In genomic region chr6:134566818-134567485, GRCm38 (mm10) we compare ENCODE assay signal across 8 mouse cellular contexts. TPM values are rescaled to one million over a fixed set of nuclear protein-coding genes. Genes with fewer than 3 reads are reported as not detected.
DNase-seq lines count a peak whose midpoint lies in the region; ATAC-seq lines count a peak whose summit lies in the region.

Gene Lrp6 (minus strand): TSS chr6:134566965.

- no peaks in the 10 kb centered on the region for H3K27me3 ChIP-seq in forebrain, embryonic 11.5 days (ENCODE audit: control insufficient read depth, insufficient read depth, low read length)
- H3K27me3 ChIP-seq in heart, embryonic 15.5 days: no peaks in the 10 kb centered on the region
- H3K27me3 ChIP-seq in liver, embryonic 13.5 days: no peaks in the 10 kb centered on the region
- H3K27me3 ChIP-seq in stomach, embryonic 14.5 days (ENCODE audit: control insufficient read depth, insufficient read depth, low read length): no peaks in the 10 kb centered on the region

- peaks cover 2% of the 10 kb centered on the region; the same call in 1 of the 2 replicates for H3K4me1 ChIP-seq in forebrain, embryonic 11.5 days (replicated peaks; ENCODE audit: control insufficient read depth, insufficient read depth, low read length)
- H3K4me1 ChIP-seq in heart, embryonic 15.5 days (replicated peaks): peaks cover 16% of the 10 kb centered on the region
- H3K4me1 ChIP-seq in liver, embryonic 13.5 days (replicated peaks): peaks cover 36% of the 10 kb centered on the region
- H3K4me1 ChIP-seq in stomach, embryonic 14.5 days (ENCODE audit: control insufficient read depth, insufficient read depth, low read length): peaks cover 11% of the 10 kb centered on the region

- under 1% methylated on average over 84 of the region's 99 CpGs for WGBS in forebrain, embryonic 11.5 days
- under 1% methylated on average over 82 of the region's 99 CpGs for WGBS in heart, embryonic 15.5 days
- 1% methylated on average over 69 of the region's 99 CpGs for WGBS in liver, embryonic 13.5 days (ENCODE audit: insufficient replicate concordance)
- under 1% methylated on average over 90 of the region's 99 CpGs for WGBS in stomach, embryonic 14.5 days

- peak within 1 kb of the TSS; percentile 98 for H3K27ac ChIP-seq in forebrain, embryonic 11.5 days (ENCODE audit: low read depth, low read length)
- peak within 1 kb of the TSS; percentile 99 for H3K27ac ChIP-seq in heart, embryonic 15.5 days
- peak within 1 kb of the TSS; percentile 86 for H3K27ac ChIP-seq in liver, embryonic 13.5 days
- peak within 1 kb of the TSS; percentile 99 for H3K27ac ChIP-seq in stomach, embryonic 14.5 days (ENCODE audit: low read length)

- ATAC-seq in CD4-positive, CD25-positive, alpha-beta regulatory T cell, adult 4 months: peak; percentile 88
- peak; percentile 94 for ATAC-seq in forebrain, embryonic 11.5 days (replicated peaks; ENCODE audit: low FRiP score)
- peak; percentile 91 for ATAC-seq in heart, embryonic 15.5 days (replicated peaks; ENCODE audit: insufficient number of reproducible peaks, insufficient read depth, low FRiP score, low read depth)
- peak; percentile 85 for ATAC-seq in liver, embryonic 13.5 days (ENCODE audit: low read depth)
- ATAC-seq in stomach, embryonic 14.5 days (ENCODE audit: insufficient number of reproducible peaks, insufficient read depth, low FRiP score, low read depth): peak; percentile 92

- no peaks in the 10 kb centered on the region for H3K9me3 ChIP-seq in forebrain, embryonic 11.5 days (ENCODE audit: control insufficient read depth, low read length)
- H3K9me3 ChIP-seq in heart, embryonic 15.5 days (replicated peaks): no peaks in the 10 kb centered on the region
- H3K9me3 ChIP-seq in liver, embryonic 13.5 days (replicated peaks): no peaks in the 10 kb centered on the region
- no peaks in the 10 kb centered on the region for H3K9me3 ChIP-seq in stomach, embryonic 14.5 days (ENCODE audit: control insufficient read depth, low read depth, low read length)

- H3K4me2 ChIP-seq in forebrain, embryonic 11.5 days (ENCODE audit: low read depth, low read length, severe bottlenecking): peak within 1 kb of the TSS; percentile 70
- H3K4me2 ChIP-seq in heart, embryonic 15.5 days: peak within 1 kb of the TSS; percentile 82
- peak within 1 kb of the TSS; percentile 85 for H3K4me2 ChIP-seq in liver, embryonic 13.5 days
- H3K4me2 ChIP-seq in stomach, embryonic 14.5 days (replicated peaks; ENCODE audit: low read depth, low read length): peak within 1 kb of the TSS; percentile 85

- peak within 1 kb of the TSS; percentile 95 for H3K4me3 ChIP-seq in forebrain, embryonic 11.5 days (ENCODE audit: low read depth, low read length)
- H3K4me3 ChIP-seq in heart, embryonic 15.5 days: peak within 1 kb of the TSS; percentile 97
- peak within 1 kb of the TSS; percentile 87 for H3K4me3 ChIP-seq in liver, embryonic 13.5 days (replicated peaks)
- H3K4me3 ChIP-seq in stomach, embryonic 14.5 days (ENCODE audit: low read depth, low read length): peak within 1 kb of the TSS; percentile 83

- peak within 1 kb of the TSS; percentile 99 for H3K9ac ChIP-seq in forebrain, embryonic 11.5 days (ENCODE audit: low read length)
- H3K9ac ChIP-seq in heart, embryonic 15.5 days: peak within 1 kb of the TSS; percentile 99
- H3K9ac ChIP-seq in liver, embryonic 13.5 days: peak within 1 kb of the TSS; percentile 85
- peak within 1 kb of the TSS; percentile 98 for H3K9ac ChIP-seq in stomach, embryonic 14.5 days (replicated peaks; ENCODE audit: low read depth, low read length)

- DNase-seq in brain, embryonic 18.5 days (ENCODE audit: low read depth, low spot score): peak; percentile 74
- DNase-seq in forebrain, embryonic 11.5 days (ENCODE audit: low spot score): peak; percentile 94
- DNase-seq in kidney, postnatal 25 days: peak; percentile 86 to 93
- peak; percentile 66 for DNase-seq in liver, embryonic 13.5 days
- DNase-seq in natural killer cell, adult 2 months (ENCODE audit: low spot score in 2 of 2): peak; percentile 74 to 83

- no peaks in the 10 kb centered on the region for H3K36me3 ChIP-seq in forebrain, embryonic 11.5 days (ENCODE audit: control insufficient read depth, insufficient read depth, low read length)
- no peaks in the 10 kb centered on the region for H3K36me3 ChIP-seq in heart, embryonic 15.5 days
- H3K36me3 ChIP-seq in liver, embryonic 13.5 days: no peaks in the 10 kb centered on the region
- no peaks in the 10 kb centered on the region for H3K36me3 ChIP-seq in stomach, embryonic 14.5 days (ENCODE audit: control insufficient read depth, insufficient read depth, low read length)

RNA-seq across cellular contexts. Expression of gene Lrp6, which starts in this region (rescaled TPM):
- 1 to 10 TPM; 6.3 to 8.6 TPM for polyA plus RNA-seq in CD4-positive, CD25-positive, alpha-beta regulatory T cell, adult 4 months (2017; shearing (Covaris generic))
- polyA plus RNA-seq in forebrain, embryonic 11.5 days (2014; fragmentation: Nextera tagmentation; extraction: Ambion mirVana): 32.5 and 32.9 TPM in 2 replicates
- 16.9 and 19.7 TPM in 2 replicates for polyA plus RNA-seq in heart, embryonic 15.5 days (2015; fragmentation: Nextera tagmentation; extraction: Ambion mirVana)
- 6.8 and 8.7 TPM in 2 replicates for polyA plus RNA-seq in liver, embryonic 13.5 days (2015; fragmentation: Nextera tagmentation; extraction: Ambion mirVana)
- polyA plus RNA-seq in stomach, embryonic 14.5 days (2014; fragmentation: Nextera tagmentation; extraction: Ambion mirVana): 39.6 and 41.3 TPM in 2 replicates

Comparison
In these comparisons a context has a peak if more than half of its experiments do, and no peak if none do; other contexts are left out.
1. Peak in every context shown above with its lines: DNase-seq, ATAC-seq, H3K4me3 ChIP-seq and H3K27ac ChIP-seq.